Mouse (Mus musculus) E14TG2a.4 (cell line): ENCODE data around the gene Gpa33.

Experiments used
- CTCF ChIP-seq: conservative IDR thresholded peaks from 2 replicates; pipeline ENCODE4 v1.5.1; 2014; ENCODE audit warnings: low read length
- NANOG ChIP-seq: IDR thresholded peaks from 2 replicates; pipeline ENCODE4 v1.6.1; 2014; ENCODE audit warnings: borderline replicate concordance, low read length, mixed read lengths

DNA sequence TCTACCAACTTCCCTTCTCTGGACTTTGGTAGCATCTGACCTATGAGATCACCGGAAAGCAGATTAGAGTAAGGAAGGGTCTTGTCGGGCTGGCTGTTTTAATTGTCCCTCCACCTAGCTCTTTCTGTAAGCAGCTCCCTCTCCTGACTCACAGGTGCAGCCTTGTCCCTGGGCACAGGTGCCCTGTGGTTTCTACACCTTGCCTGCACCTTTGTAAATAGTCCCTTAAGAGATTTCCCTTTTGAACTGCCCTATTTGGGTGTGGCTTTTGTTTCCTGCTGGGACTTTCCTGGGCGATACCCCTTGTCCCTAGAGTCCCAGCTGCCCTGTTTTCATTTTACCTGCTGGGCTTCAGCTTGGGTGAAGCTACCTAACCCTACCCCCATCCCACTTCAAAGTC, 35.6 kb upstream of the Gpa33 start:
- TF ChIP-seq CTCF (no peak), NANOG (no peak)
